Mouse (Mus musculus) large intestine, adult 2 months (tissue): ENCODE results near the gene Plin4. TPM values are rescaled to one million over a fixed set of nuclear protein-coding genes. Genes with fewer than 3 reads are reported as not detected.
A peak's percentile ranks its signal among the peaks of the same experiment; 100 is the strongest.

Experiments
- DNase-seq: peaks from one replicate; pipeline ENCODE4 v3.0.0-alpha.2; 2012; ENCODE audit warnings: low read depth, low spot score
- WGBS: fragments of 180-500 bp; shearing (Covaris S2); methylation state at CpG from one replicate; pipeline ENCODE4 v1.1.7; 2018; 5-methylcytosine and 5-hydroxymethylcytosine counted together
- polyA plus RNA-seq: library from polyadenylated mRNA; depleted of rRNA; stranded (reverse); fragments of >200 nt; gene quantifications from 2 replicates; pipeline ENCODE4 v1.2.3, GENCODE M21; 2012

The Plin4 gene
- polyA plus RNA-seq, 1 experiment, result 12.9 TPM

DNA sequence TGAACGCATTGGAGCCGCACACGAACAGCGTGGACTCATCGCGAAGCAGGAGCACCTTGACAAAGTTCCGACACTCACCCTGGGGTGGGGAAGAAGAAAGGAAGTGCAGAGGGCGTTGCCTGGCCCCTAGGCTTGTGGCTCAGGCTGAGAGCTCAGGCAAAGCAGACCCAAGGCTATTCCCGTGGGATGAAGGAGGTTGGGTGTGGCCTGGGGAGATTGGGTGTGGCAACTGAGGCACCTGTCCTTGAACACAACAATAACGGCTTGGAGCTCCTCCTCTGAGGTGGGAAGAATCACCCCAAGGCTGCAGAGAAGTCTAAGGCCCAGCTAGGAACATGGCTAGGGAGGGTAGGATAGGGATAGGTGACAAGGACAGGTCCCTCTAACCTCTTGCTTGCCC, 21.5 kb upstream of the Plin4 start:
- WGBS, result 76% methylated on average over 10 of the region's 10 CpGs
- no peak for DNase-seq

DNA sequence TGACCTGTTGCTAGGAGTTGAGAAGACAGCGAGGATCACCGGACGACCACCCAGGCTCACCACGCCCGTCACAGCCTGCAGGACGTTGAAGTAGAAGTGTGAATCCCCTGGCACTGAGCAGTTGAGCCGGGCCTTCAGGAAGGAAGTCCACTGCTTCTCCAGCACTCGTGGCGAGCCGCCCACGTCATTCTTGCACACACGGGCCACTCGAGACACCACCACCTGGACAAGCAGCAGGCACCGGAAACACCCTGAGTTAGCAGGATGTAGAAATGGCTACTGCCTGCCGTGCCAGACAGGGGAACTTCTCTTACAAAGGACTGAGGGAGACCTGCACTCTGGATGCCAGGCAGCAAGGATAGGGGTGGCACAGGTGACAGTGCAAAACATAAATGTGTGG, 18.6 kb upstream of the Plin4 start:
- no peak for DNase-seq
- WGBS, result 61% methylated on average over 15 of the region's 15 CpGs

GRCm38 (mm10) chr17:56126175-56126574, 16.6 kb upstream of the Plin4 start:
- DNase-seq, result no peak
- WGBS, result 78% methylated on average over 11 of the region's 11 CpGs

- WGBS, result 84% methylated on average over 4 of the region's 4 CpGs
- no peak for DNase-seq
Observed at GRCm38 (mm10) chr17:56125276-56125630, 15.7 kb upstream of the Plin4 start.

DNA sequence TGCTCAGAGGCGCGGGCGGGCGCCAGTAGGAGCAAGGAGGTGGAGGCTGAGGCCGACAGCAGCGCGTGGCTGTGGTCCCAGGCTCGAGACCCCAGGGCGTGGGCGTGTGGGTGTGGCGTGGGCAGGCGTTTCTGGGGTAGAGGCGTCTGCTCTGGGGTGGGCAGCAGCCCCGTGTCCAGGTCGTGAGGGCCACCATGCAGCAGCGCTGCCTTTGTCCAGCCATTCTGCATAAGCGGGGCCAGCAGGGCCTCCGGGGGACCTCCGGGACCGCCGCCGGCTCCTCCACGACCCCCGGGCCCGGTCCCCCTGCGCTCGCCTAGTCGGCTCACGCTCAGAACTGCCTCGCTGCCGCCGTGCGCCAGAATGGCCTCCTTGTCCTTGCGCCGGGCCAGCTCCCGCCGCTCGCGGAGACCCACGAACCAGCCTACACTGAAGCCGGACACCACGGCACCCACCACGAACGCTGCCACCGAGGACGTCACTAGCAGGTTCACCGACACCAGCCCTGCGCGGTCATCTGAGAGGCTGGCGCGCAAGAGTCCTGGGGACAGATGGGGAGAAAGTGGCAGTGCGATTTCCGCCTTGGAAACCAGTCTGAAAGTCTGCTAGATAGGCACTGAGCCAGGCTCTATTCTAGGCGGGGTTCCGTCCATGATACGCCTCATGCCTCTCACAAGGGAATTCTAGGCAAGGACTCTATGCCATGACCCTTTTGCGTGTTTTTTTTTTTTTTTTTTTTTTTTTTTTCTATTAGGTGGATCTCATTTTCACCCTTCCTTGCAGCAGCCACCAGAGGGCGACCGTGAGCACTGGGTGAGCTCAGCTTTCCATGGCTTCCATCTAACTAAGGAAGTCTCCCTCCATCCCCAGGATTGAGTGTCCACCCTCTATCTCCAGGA, 15.0 kb upstream of the Plin4 start:
- peak; percentile 74 for DNase-seq
- WGBS, result 11% methylated on average over 59 of the region's 59 CpGs

DNA sequence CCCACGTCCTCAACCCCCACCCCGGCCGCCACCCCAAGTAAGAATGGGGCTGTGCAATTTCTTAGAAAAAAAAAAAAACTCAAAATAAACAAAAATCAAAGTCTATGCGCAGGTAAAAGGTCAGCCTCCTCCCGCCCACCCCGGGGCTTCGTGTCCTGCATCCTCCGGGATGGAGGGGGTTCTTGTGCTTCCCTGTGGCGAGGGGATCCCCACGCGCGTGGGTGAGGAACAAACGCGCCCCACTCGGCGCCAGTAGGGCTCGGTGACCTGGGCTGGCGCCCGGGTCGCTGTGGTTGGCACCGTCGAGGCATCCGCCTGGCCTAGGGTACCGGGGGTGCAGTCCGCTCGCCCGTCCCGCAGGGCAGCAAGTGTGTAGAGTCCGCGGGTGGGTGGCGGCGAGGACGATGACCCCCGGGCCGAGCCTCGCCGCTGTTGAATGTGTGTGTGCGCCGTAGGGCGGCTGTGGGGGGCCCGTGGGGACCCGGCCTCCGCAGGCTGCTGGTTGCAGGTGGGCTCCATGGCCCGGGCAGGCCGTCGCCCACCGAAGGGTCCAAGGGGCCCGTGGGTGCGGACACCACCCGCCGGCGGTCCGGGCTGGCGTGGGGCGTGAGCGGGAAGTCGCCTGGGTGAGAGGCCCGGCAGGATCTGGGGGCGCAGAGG, 14.2 kb upstream of the Plin4 start:
- WGBS, result 36% methylated on average over 59 of the region's 59 CpGs
- DNase-seq, result no peak

DNA sequence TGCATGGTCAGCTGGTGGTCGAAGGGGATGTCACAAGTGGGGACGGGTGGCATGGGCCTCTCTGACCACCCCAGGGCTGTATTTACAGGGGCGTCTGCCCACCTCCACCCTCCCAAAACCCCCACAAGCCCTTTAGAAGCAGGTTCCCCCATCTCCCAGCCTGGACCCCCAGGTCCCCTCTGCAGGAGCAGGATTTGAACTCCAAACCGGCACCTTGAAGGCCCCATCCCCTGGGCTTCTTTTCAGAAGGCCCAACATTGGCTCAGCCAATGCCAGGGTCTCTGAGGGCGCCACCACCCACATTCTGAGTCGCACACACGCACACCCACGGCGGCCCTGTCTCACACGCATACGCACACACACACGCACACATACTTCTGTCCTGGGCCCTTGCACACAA, 13.6 kb upstream of the Plin4 start:
- 92% methylated on average over 12 of the region's 12 CpGs for WGBS
- no peak for DNase-seq

DNA sequence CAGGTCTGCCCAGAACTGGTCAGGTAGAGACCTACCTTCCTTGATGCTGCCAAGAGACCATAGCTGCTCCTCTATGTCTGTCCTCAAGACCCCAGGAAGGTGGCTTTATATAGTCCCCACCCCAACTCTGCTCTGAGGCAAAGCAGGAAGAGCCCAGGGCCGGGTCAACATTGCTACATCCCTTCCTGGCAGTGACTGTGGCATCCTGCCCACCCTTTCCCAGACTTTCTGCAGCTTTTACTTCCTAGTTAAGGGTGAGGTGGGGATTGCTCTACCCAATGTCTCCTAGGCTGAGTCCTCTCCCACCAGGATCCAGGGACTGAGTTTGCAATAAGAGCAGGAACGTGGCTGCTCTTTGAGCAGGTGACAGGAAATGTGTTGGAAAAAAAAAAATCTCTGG, 12.2 kb upstream of the Plin4 start, which contains the start of gene Lrg1:
Gene Lrg1, minus strand, starts transcription at position 176 of the 400 bp plus-strand sequence.
- 21% methylated on average over 2 of the region's 2 CpGs for WGBS
- no peak for DNase-seq

GRCm38 (mm10) chr17:56119981-56120880, 10.6 kb upstream of the Plin4 start:
- 4% methylated on average over 66 of the region's 66 CpGs for WGBS
- no peak for DNase-seq

DNA sequence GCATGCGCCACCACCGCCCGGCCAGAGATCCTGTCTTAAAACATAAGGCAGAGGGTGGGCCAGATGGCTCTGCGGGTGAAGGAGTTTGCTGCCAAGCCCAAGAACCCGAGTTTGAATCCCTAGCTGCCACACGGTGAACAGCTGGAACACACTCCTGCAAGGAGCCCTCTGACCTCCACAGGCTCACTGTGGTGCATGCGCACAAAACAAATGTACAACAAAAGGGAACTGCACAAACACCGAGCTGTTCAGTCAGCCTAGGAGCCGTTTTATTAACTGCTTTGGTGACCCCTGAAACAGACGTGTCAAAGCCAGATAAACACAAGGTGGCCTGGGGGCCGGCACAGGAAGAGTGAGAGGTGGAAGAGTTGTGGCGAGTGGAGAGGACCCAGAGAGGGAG, 9.8 kb upstream of the Plin4 start:
- no peak for DNase-seq
- 36% methylated on average over 12 of the region's 12 CpGs for WGBS

DNA sequence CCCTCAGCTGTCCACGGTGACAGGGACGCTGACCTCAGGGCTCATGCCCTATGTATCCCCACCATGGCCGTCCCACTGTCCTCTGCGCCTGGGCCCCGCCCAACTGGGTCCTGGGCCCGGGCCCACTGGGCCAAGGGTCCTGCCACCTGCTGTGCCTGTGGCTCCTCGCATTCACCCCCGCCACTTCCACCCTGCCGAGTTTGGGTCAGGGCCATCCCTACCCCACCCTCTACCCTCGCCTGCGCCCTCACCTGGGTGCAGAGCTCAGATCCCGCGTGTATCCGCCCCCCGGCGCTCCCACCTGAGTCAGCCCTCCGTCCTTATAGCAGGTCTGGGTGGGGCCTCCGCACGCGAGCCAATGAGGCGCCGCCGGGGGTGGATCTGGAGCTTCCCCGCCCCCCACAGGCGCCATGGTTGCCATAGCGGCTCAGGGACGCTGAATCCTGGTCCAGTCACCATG, 7.7 kb upstream of the Plin4 start, which contains the start of gene Plin5:
Gene Plin5, minus strand, starts transcription at position 346 of the 460 bp plus-strand sequence.
- no peak for DNase-seq
- 1% methylated on average over 27 of the region's 27 CpGs for WGBS

DNA sequence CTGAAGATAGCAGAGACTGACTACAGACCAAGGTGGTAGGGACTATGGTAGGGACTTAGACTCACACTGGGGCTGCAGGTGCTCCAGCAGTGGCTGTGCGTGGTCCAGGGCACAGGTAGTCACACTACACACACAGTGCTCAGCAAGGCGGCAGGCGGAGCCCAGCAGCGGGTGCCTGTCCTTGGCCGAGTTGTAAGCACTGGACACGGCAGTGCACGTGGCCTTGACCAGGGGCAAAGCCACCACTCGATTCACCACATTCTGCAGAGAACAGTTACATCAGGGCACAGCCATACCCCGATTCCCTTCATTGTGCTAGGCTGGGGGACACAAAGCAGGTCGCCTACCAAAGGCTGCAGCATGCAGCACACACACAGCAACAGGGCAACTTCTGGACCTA, 6.6 kb upstream of the Plin4 start:
- no peak for DNase-seq
- WGBS, result 69% methylated on average over 10 of the region's 10 CpGs

GRCm38 (mm10) chr17:56112743-56113142, 3.1 kb upstream of the Plin4 start:
- 86% methylated on average over 3 of the region's 3 CpGs for WGBS
- no peak for DNase-seq

DNA sequence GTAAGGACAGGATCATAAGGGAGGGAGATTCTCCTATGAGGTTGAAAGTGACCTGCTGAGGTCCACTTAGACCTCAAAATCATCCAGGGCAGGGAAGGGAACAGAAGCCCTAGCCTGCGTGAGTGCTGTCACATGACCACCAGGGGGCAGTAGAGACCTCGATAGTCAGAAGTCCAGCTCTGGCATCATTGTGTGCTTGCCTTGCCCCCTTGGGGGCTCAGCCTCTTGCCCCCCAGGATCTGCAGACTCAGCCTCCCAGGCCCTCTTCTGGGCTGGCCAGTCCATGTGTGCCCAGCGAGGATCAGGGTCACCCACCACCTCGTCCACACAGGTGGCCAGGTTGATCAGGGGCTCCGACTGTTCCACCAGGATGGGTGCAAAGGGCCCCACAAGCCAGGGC, 2.3 kb upstream of the Plin4 start:
- peak; percentile 40 for DNase-seq
- WGBS, result 50% methylated on average over 5 of the region's 5 CpGs

DNA sequence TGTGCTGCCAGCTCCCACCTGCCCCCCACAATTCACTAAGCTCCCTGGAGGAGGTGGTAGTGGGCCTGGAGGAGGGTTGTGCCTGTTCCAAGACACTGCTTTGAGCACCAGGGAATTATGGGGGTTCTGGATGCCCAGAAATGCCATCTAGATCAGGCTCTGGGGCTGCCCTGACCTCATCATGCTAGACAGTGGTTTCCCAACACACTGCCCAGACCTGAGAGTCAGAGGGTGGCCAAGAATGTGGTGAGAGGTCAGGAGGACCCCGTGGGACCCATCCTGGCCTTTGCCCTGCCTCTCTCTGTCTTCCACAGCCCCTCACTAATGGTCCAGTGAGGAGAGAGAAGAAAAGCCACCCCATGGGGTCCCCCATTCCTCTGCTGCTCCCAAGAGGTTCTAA, 1.4 kb upstream of the Plin4 start:
- no peak for DNase-seq
- WGBS, result 72% methylated on average over 1 of the region's 1 CpGs

- DNase-seq, result no peak
- 66% methylated on average over 4 of the region's 4 CpGs for WGBS
Observed at GRCm38 (mm10) chr17:56110571-56110970, 968 bp upstream of the Plin4 start.

DNA sequence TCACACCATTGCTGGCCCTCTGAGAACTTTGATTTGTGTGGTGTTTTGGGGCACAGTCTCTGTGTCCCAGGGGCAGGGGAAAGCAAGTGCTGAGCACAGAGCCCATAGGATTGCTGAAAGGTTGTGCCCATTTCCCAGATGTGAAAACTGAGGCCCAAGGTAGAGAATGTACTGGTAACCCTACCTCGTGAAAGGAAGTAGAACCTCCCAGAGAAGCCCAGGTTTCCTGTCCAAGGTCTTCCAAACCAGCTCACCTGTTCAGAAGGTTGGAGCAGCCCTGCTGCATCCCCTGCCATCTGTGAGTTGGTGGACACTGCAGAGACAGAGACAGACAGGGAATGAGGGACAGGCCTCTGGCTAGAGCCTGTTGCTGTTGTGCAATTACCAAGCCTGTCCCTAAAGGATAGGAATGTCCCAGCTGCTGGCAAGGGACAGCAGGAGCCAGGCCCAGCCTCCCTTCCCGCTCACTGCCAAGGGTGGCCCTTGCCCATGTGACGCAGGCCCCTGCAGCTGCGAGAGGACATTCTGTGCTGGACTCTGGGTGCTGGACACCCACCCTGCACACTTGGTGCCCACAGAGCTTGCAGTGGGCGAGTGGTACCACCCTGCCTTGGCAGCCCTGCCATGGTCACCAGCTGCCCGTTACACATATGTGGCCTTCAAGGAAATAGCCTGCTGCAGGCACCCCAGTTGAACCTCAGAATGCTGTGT, 1.1 kb downstream of the Plin4 start:
- 74% methylated on average over 6 of the region's 6 CpGs for WGBS
- no peak for DNase-seq

DNA sequence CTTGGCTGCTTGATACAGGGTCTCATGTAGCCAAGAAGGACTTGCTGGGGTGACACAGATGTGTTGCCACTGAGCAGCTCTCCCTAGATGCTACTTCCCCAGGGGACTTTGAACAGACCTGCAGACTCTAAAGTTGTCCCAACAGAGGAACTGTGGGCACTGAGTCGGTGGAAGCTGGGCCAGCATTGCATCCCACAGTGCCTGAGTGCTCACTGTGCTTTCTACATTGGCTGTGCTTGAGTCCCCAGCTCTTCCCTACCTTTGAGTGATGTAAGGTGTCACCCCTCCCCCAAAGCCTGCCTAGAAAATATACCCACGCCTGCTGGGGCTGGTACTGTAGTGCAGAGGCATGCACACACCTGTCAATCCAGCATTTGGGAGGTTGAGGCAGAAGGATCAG, 1.9 kb downstream of the Plin4 start:
- DNase-seq, result no peak
- 67% methylated on average over 2 of the region's 2 CpGs for WGBS

- 74% methylated on average over 4 of the region's 4 CpGs for WGBS
- DNase-seq, result no peak
Observed at GRCm38 (mm10) chr17:56106981-56107380, 2.6 kb downstream of the Plin4 start.
